Mouse (Mus musculus) effector memory CD4-positive, alpha-beta T cell, adult 5 months (primary cell): ENCODE measurements around the gene Aplf. TPM values are rescaled to one million over a fixed set of nuclear protein-coding genes. Genes with fewer than 3 reads are reported as not detected.

ENCODE experiments used
- polyA plus RNA-seq: library from polyadenylated mRNA; unstranded; fragments of 100-300 nt; shearing (Covaris generic); gene quantifications from one replicate; pipeline ENCODE4 v1.2.1, GENCODE M21; 2017

The Aplf gene
- 3.9 TPM for polyA plus RNA-seq

DNA sequence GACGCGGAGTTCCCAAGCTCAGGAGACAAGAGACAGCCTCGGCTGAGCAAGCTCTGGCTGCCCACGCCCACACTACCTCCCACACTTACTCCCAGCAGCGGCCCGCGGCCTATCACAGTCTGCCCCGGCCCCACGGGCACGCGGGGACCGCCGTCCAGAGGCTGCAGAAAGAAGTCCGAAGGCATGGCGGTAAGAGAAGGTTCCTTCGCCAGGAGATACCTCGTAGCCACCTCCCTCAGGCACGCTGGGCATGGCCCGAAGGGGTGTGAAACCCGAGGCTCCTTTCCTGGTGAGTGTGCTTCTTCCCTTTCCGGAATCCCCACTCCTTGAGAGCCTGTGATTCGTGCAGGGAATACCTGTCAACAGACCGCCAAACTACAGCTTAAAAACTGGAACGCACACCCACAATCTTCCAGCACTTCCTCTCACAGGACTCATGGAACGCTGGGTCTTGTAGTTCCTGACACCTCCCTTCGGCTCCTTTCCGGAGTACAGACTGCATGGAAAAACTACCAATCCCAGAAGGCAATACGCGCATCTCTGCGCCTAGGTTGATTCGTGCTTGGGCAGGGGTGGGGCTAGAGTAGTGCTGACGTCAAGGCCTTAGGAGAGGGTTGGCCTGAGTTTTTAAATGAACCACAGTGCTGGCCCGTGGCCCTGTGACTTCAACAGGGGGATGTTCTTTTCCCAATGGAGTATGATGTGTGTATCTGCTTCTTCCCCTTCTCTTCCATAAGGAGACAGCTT, at the start of gene Aplf:
Gene Aplf (minus strand): TSS at position 423 of the 747 bp plus-strand sequence.

DNA sequence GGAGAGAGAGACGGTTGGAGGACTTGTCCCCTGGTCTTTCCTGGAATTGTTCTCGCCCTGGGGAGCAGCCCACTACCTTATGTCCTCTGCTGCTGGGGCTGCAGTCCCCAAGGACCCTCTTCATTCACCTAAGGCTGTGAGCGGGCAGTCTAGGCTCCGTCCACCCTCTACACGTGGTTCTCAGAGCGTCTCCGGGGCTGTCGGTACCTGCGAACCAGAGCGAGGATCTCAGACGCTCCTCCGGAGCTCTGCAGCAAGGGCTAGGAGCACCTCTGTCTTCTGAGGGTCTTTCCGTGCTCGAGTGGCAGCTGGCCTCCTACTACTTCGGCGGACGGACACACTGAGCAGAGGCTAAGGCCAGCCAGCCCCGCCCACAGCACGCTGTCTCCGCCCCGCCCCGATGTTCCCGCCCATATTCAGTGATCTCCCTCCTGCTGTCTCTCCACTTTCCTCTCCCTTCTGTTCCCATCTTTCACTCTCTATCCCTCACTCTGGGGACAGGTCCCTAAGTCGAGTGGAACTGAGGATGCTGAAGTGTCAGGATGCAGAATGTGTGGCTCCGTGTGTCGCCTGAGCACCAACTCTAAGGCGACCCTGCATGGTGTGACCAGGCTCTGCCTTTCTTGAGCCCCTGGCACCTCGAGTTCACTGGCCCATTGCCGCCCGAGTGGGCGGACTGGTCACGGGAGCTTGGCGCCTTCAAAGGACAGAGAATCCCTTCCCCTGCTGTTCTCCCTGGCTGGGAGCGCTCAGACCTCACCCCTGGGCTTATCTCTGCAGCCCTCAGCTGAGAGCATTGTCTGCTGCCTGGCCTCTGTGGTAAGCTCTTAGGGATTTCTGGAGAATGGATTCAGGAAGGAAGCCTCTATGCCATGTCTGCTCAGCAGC, 81.4 kb downstream of the Aplf start, which contains the start of gene Prokr1:
Gene Prokr1 (minus strand): TSS at position 350 of the 888 bp plus-strand sequence.

Other genes starting within 250 kb of the Aplf start
- gene Bmp10, start 243.2 kb downstream of the Aplf start, polyA plus RNA-seq, result not detected
- gene Arhgap25, start 138.9 kb downstream of the Aplf start, polyA plus RNA-seq, result 107 TPM
- gene Prokr1, start 81.5 kb downstream of the Aplf start, polyA plus RNA-seq, result 0.46 TPM
- 0.40 TPM for gene Efcc1, start 58.7 kb upstream of the Aplf start, polyA plus RNA-seq
- gene Gp9, start 105.9 kb upstream of the Aplf start, polyA plus RNA-seq, result not detected
- gene Rab43, start 140.0 kb upstream of the Aplf start, polyA plus RNA-seq, result 79.6 TPM
- 58.1 TPM for gene Gm45140, start 163.6 kb upstream of the Aplf start, polyA plus RNA-seq
- 448 TPM for gene Isy1, start 166.6 kb upstream of the Aplf start, polyA plus RNA-seq
- gene Cnbp, start 178.9 kb upstream of the Aplf start, polyA plus RNA-seq, result 2,164 TPM
- gene Copg1, start 215.6 kb upstream of the Aplf start, polyA plus RNA-seq, result 165 TPM
- 98.1 TPM for gene Hmces, start 241.7 kb upstream of the Aplf start, polyA plus RNA-seq